Comparison of ENCODE assay signal across 28 mouse cellular contexts in the genomic region with DNA sequence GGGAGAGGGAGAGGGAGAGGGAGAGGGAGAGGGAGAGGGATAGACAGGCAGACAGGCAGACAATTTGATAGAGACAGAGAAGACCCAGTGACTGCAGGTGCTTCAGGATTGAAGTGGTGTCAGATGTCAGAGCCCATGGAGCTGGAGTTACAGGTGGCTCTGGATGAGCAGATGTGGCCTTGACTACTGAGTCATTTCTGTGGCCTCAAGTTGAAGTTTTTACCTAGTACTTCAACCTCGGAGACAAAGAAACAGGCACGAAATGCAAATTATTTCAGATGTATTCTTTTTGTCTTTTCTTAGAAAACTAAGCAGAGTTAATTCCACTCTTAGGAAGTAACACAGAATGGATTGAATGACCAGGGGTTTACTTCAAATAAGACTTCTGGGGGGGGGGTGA.
"Had no signal": no experiment of that assay in that cellular context is flagged by ENCODE, and none has a peak within 500 bp of the region (broad histone marks: within the 10 kb centered on the region; RNA-seq: fewer than 3 reads in every experiment).

No protein-coding gene starts in this region.

- H3K9me3 ChIP-seq: heart, embryonic 13.5 days; heart, embryonic 15.5 days; hindbrain, embryonic 13.5 days; hindbrain, embryonic 15.5 days; kidney, embryonic 15.5 days; limb, embryonic 13.5 days; limb, embryonic 15.5 days; liver, embryonic 12.5 days had no signal

- H3K36me3 ChIP-seq: heart, embryonic 13.5 days; heart, embryonic 15.5 days; hindbrain, embryonic 13.5 days; hindbrain, embryonic 15.5 days; kidney, embryonic 15.5 days; limb, embryonic 13.5 days; limb, embryonic 15.5 days; liver, embryonic 12.5 days had no signal

- ATAC-seq: intestine, embryonic 16.5 days; liver, embryonic 12.5 days had no signal

- H3K4me3 ChIP-seq: gastrocnemius, adult 2 months; heart, adult 2 months; heart, embryonic 13.5 days; heart, embryonic 15.5 days; hindbrain, embryonic 13.5 days; hindbrain, embryonic 15.5 days; kidney, embryonic 15.5 days; left cerebral cortex, adult 2 months; limb, embryonic 13.5 days; limb, embryonic 15.5 days; liver, embryonic 12.5 days had no signal

- H3K27ac ChIP-seq: gastrocnemius, adult 2 months; heart, adult 2 months; heart, embryonic 13.5 days; heart, embryonic 15.5 days; hindbrain, embryonic 15.5 days; hindbrain, postnatal 0 days; kidney, embryonic 15.5 days; kidney, postnatal 0 days; left cerebral cortex, adult 2 months; limb, embryonic 13.5 days; limb, embryonic 15.5 days; liver, embryonic 12.5 days; liver, embryonic 14.5 days had no signal

- H3K4me2 ChIP-seq: heart, embryonic 11.5 days; heart, embryonic 13.5 days; heart, embryonic 15.5 days; hindbrain, embryonic 13.5 days; hindbrain, embryonic 15.5 days; kidney, embryonic 15.5 days; limb, embryonic 13.5 days; limb, embryonic 15.5 days; liver, embryonic 12.5 days had no signal

- DNase-seq: gastrocnemius, adult 2 months; gastrocnemius, postnatal 10 days; gastrocnemius, postnatal 25 days; heart, adult 11 months; heart, adult 2 months; heart, postnatal 14 days; heart, postnatal 36 days; kidney, adult 11 months; kidney, adult 2 months; kidney, adult 9 months; kidney, postnatal 14 days; kidney, postnatal 36 days; layer of hippocampus, adult 9-11 months; left cerebral cortex, postnatal 4 days had no signal

- H3K4me1 ChIP-seq: heart, embryonic 13.5 days; heart, embryonic 15.5 days; hindbrain, embryonic 15.5 days; liver, embryonic 12.5 days had no signal

- H3K9ac ChIP-seq: heart, embryonic 13.5 days; heart, embryonic 15.5 days; hindbrain, embryonic 13.5 days; hindbrain, embryonic 15.5 days; kidney, embryonic 15.5 days; limb, embryonic 13.5 days; limb, embryonic 15.5 days; liver, embryonic 12.5 days; liver, embryonic 14.5 days had no signal

- H3K27me3 ChIP-seq: heart, embryonic 13.5 days; heart, embryonic 15.5 days; hindbrain, embryonic 13.5 days; hindbrain, embryonic 15.5 days; kidney, embryonic 15.5 days; limb, embryonic 13.5 days; limb, embryonic 15.5 days; liver, embryonic 12.5 days had no signal
